Mouse (Mus musculus) monocyte, adult 5-6 weeks (primary cell): ENCODE data around the gene Cela1. TPM values are rescaled to one million over a fixed set of nuclear protein-coding genes. Genes with fewer than 3 reads are reported as not detected.

ENCODE experiments used
- ATAC-seq: fragments of 153-309, 156-312 bp; replicated peaks from 2 replicates; pipeline ENCODE4 v1.8.0; 2017; ENCODE audit warnings: mild to moderate bottlenecking; ENCODE audit not compliant: low TSS enrichment, insufficient number of reproducible peaks, severe bottlenecking, poor library complexity, low FRiP score
- total RNA-seq: library from RNA; stranded (forward); fragments of 200-1000, 200-491, 200-594 nt; gene quantifications from 3 replicates; pipeline ENCODE4 v1.2.3, GENCODE M21; 2017

Gene Cela1
- total RNA-seq, 1 experiment from 2014 or later, result 2.6 TPM

- no peak for ATAC-seq
Observed at GRCm38 (mm10) chr15:100708433-100709078, 20.8 kb upstream of the Cela1 start.

DNA sequence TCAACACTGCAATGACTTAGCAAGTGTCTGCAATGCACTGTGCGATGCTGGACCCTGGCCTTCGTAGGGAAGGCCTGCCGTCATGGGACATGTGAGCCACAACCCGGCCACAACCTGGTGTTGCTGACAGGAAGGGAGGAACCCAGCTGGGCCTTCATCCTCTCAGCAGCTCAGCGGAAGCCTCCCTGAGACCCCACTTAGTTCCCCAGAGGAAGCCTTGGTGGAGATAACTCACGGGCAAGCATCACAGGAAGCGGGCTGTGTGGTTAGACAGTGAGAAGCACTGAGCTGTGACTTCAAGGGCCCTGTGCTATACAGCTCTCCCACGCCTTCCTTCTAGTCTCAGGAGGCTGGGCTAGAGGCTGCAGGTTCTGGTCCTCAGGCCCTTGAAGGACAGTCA lies 18.5 kb upstream of the Cela1 start:
- peak; percentile 78 for ATAC-seq

- no peak for ATAC-seq
Observed at GRCm38 (mm10) chr15:100705376-100705775, 17.7 kb upstream of the Cela1 start.

- no peak for ATAC-seq
Observed at GRCm38 (mm10) chr15:100703913-100704312, 16.2 kb upstream of the Cela1 start.

- ATAC-seq, result no peak
Observed at GRCm38 (mm10) chr15:100701856-100702255, 14.1 kb upstream of the Cela1 start.

DNA sequence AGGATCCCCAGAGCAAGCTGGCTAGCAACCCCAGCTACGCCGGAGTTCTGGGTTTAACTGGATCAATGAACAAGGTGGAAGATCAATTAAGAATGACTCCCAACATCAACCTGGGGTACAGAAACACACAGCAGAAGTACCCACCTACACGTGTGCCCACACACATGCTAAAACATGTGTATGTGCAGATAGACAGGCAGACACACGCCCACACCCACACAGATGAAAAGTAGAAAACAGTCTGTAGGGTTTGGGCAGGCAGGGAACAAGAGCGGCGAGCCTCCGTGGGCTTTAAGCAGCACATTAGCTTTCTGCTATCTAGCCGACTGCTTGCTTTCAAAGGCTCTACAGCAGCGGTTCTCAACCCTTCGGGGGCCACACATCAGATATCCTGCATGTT lies 13.4 kb upstream of the Cela1 start:
- no peak for ATAC-seq

GRCm38 (mm10) chr15:100700424-100700823 lies 12.7 kb upstream of the Cela1 start:
- ATAC-seq, result no peak

- no peak; the same call in 1 of the 2 replicates for ATAC-seq
Observed at GRCm38 (mm10) chr15:100699386-100699785, 11.7 kb upstream of the Cela1 start.

GRCm38 (mm10) chr15:100698078-100698477 lies 10.4 kb upstream of the Cela1 start:
- ATAC-seq, result no peak

DNA sequence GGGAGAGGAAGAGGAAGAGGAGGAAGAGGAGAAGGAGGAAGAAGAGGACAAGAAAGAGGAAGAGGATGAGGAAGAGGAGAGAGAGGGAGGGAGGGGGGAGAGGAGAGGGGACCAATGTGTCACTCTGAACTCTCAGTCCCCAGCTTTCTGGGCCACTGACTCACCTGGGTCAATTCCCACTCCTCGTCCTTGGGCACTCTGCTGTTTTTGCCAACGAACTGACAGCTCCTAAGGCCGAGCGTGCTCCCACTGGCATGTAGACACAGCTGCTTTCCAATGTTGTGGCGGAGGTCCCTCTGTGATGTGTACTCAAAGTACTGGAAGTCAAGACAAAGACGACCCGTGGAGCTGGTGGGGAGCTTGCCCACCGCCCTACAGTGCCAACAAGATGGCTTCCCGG lies 6.7 kb upstream of the Cela1 start:
- ATAC-seq, result no peak

- ATAC-seq, result no peak
Observed at GRCm38 (mm10) chr15:100691990-100692389, 4.3 kb upstream of the Cela1 start.

GRCm38 (mm10) chr15:100686989-100687388 lies 732 bp downstream of the Cela1 start:
- ATAC-seq, result peak; percentile 51

- no peak for ATAC-seq
Observed at GRCm38 (mm10) chr15:100686434-100686833, 1.3 kb downstream of the Cela1 start.

DNA sequence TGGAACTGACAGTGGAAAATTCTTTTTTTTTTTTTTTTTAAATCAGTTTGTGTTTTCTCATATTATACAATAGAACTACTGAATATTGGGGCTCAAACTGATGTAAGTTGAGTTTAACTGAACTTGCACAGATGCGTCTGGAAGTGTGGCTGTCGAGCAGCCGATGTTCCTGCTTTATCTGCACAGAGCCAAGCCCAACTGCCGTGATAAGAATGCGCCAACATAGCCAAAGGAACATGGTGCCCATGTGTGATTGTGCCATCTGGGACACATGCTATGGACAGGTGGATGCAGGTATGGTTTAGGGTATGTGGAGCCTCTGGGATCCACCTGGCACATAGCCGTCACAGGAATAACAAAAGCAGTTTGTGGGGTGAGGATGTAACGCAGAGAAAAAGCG lies 1.9 kb downstream of the Cela1 start:
- ATAC-seq, result no peak

GRCm38 (mm10) chr15:100685255-100685654 lies 2.5 kb downstream of the Cela1 start:
- no peak for ATAC-seq

DNA sequence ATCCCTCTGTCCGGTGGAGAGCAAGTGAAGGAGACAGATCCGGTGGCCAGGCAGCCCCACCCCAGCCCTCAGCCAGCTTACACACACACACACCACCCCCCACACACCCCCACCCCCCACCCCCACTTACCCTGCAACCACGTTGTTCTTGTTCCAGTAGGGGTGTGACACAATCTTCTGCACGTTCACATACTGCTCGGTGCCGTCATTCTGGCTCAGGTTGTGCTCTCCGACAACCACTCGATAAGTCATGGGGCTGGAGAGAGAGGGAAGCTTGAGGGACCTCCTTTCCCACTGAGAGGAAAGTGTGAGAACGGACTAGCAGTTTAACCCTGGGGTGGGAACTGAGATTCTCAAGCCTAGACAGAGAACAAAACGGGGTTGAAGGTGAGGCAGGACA lies 3.3 kb downstream of the Cela1 start:
- no peak for ATAC-seq

GRCm38 (mm10) chr15:100683041-100683440 lies 4.7 kb downstream of the Cela1 start:
- ATAC-seq, result peak; percentile 70

- ATAC-seq, result no peak
Observed at GRCm38 (mm10) chr15:100681770-100682169, 6.0 kb downstream of the Cela1 start.

GRCm38 (mm10) chr15:100680381-100680780 lies 7.3 kb downstream of the Cela1 start:
- no peak for ATAC-seq

GRCm38 (mm10) chr15:100679005-100679404 lies 8.7 kb downstream of the Cela1 start:
- no peak for ATAC-seq

GRCm38 (mm10) chr15:100678581-100678980 lies 9.1 kb downstream of the Cela1 start:
- ATAC-seq, result no peak
